Mouse (Mus musculus) adrenal gland, postnatal 4 days (tissue): ENCODE measurements around the gene H2-T23. TPM values are rescaled to one million over a fixed set of nuclear protein-coding genes. Genes with fewer than 3 reads are reported as not detected.
"Not testable (repeated sequence)": the region's sequence is repeated elsewhere in the genome, so short reads cannot be mapped to it uniquely, and the experiment has no call there.

Experiments used
- DNase-seq, 2 experiments: peaks; one replicate each; pipeline ENCODE4 v3.0.0; 2021 to 2022; ENCODE audit warnings: low spot score in 2 of 2, mixed read lengths in 2 of 2
- long read RNA-seq, 2 experiments: library from polyadenylated mRNA; stranded (forward); transcript quantifications; one replicate each; pipeline ENCODE4 v2.0.0; 2021
- total RNA-seq, 2 experiments: library from RNA; stranded (reverse); gene quantifications; 2 replicates each; pipeline ENCODE4 v1.2.3; 2021

H2-T23 gene
- 10 to 100 TPM; 33.9 to 55.1 TPM for total RNA-seq
- long read RNA-seq, experiment 1, transcript H2-T23-201 (7 exons, 1,472 nt) = major isoform, 70 of 91 reads
- long read RNA-seq, experiment 1, partial matches to known transcripts = 17 of 91 reads
- long read RNA-seq, experiment 1, other reads (novel, unspliced or antisense) = 3 of 91 reads
- long read RNA-seq, experiment 2, transcript H2-T23-201 (7 exons, 1,472 nt) = major isoform, 30 of 52 reads
- long read RNA-seq, experiment 2, partial matches to known transcripts = 20 of 52 reads
- long read RNA-seq, experiment 2, other reads (novel, unspliced or antisense) = 2 of 52 reads

- peak in 1 of 2 experiments; percentile 32 for DNase-seq
Observed at GRCm38 (mm10) chr17:36032351-36032875, at the start of gene H2-T23. H2-T23 (minus strand) TSS chr17:36032855.

- not testable (repeated sequence) for DNase-seq
Observed at GRCm38 (mm10) chr17:36081901-36082300, 49.2 kb upstream of the H2-T23 start.

- peak; percentile 63 to 82 for DNase-seq
Observed at GRCm38 (mm10) chr17:36060829-36061228, 28.2 kb upstream of the H2-T23 start.

- not testable (repeated sequence) for DNase-seq
Observed at GRCm38 (mm10) chr17:36058362-36058761, 25.7 kb upstream of the H2-T23 start, which contains the start of gene Gm11127. Gm11127 (minus strand) TSS chr17:36058371.

- not testable (repeated sequence) for DNase-seq
Observed at GRCm38 (mm10) chr17:36057927-36058326, 25.3 kb upstream of the H2-T23 start.

- no peak for DNase-seq
Observed at GRCm38 (mm10) chr17:36043286-36043685, 10.6 kb upstream of the H2-T23 start.

- peak in 1 of 2 experiments; percentile 18 for DNase-seq
Observed at GRCm38 (mm10) chr17:36042610-36043169, 10.0 kb upstream of the H2-T23 start, which contains the start of the genes H2-T22 and Gm6034. H2-T22 (minus strand) TSS chr17:36042747. Gm6034 (plus strand) TSS chr17:36042961.

GRCm38 (mm10) chr17:36042055-36042454, 9.4 kb upstream of the H2-T23 start:
- not testable (repeated sequence) for DNase-seq

- not testable (repeated sequence) for DNase-seq
Observed at GRCm38 (mm10) chr17:36040604-36041003, 7.9 kb upstream of the H2-T23 start.

- DNase-seq = not testable (repeated sequence)
Observed at GRCm38 (mm10) chr17:36036126-36036525, 3.5 kb upstream of the H2-T23 start.

GRCm38 (mm10) chr17:36035010-36035638, 2.5 kb upstream of the H2-T23 start:
- peak in 1 of 2 experiments; percentile 16 for DNase-seq

GRCm38 (mm10) chr17:36034524-36034923, 1.9 kb upstream of the H2-T23 start:
- not testable (repeated sequence) for DNase-seq

- peak in 1 of 2 experiments; percentile 18 for DNase-seq
Observed at GRCm38 (mm10) chr17:36031583-36032331, 898 bp downstream of the H2-T23 start.

GRCm38 (mm10) chr17:36030703-36031582, 1.7 kb downstream of the H2-T23 start:
- DNase-seq = not testable (repeated sequence)

- not testable (repeated sequence) for DNase-seq
Observed at GRCm38 (mm10) chr17:36030046-36030702, 2.5 kb downstream of the H2-T23 start.

- DNase-seq = no peak
Observed at GRCm38 (mm10) chr17:36028879-36029619, 3.6 kb downstream of the H2-T23 start.

- DNase-seq = no peak
Observed at GRCm38 (mm10) chr17:36027663-36028062, 5.0 kb downstream of the H2-T23 start.

GRCm38 (mm10) chr17:36025901-36026300, 6.8 kb downstream of the H2-T23 start:
- no peak for DNase-seq

GRCm38 (mm10) chr17:36025197-36025596, 7.5 kb downstream of the H2-T23 start:
- DNase-seq = no peak
